ENCODE assay signal across 8 mouse cellular contexts in genomic region chr5:122849521-122850318, GRCm38 (mm10). TPM values are rescaled to one million over a fixed set of nuclear protein-coding genes. Genes with fewer than 3 reads are reported as not detected.
DNase-seq lines count a peak whose midpoint lies in the region; ATAC-seq and TF ChIP-seq lines count a peak whose summit lies in the region.

Gene Rnf34, plus strand, starts transcription at chr5:122850048.

- WGBS in hindbrain, embryonic 13.5 days = 1% methylated on average over 58 of the region's 61 CpGs

- peak; percentile 94 for ATAC-seq in Patski
- peak; percentile 99 for ATAC-seq in hindbrain, embryonic 13.5 days (ENCODE audit: low FRiP score)

- DNase-seq in Patski (ENCODE audit: low read depth, low spot score) = peak; percentile 85
- DNase-seq in cerebellum, postnatal 14 days = peak; percentile 98
- DNase-seq in frontal cortex, postnatal 14 days (ENCODE audit: low spot score in 2 of 2) = peak; percentile 94 to 95
- peak; percentile 86 for DNase-seq in layer of hippocampus, postnatal 25 days (ENCODE audit: extremely low spot score in 1 of 2, low spot score in 1 of 2)
- DNase-seq in lung, postnatal 25 days (ENCODE audit: low spot score) = peak; percentile 98
- DNase-seq in retina, embryonic 14.5 days (ENCODE audit: low spot score) = peak; percentile 99
- peak; percentile 98 for DNase-seq in thymus, postnatal 4 days

- no peaks in the 10 kb centered on the region for H3K9me3 ChIP-seq in hindbrain, embryonic 13.5 days

- H3K4me3 ChIP-seq in hindbrain, embryonic 13.5 days = peak within 1 kb of the TSS; percentile 90

- peak within 1 kb of the TSS; percentile 99 for H3K9ac ChIP-seq in hindbrain, embryonic 13.5 days

- no peaks in the 10 kb centered on the region for H3K36me3 ChIP-seq in hindbrain, embryonic 13.5 days

- in situ Hi-C loops in Patski (cut with MboI; ENCODE audit: low pct_unique_long_range_greater_than_20kb) = no loop called here

- peak within 1 kb of the TSS; percentile 97 for H3K27ac ChIP-seq in hindbrain, embryonic 13.5 days

- CTCF ChIA-PET in Patski (lab: Charles Lee) = interaction anchor here (1.1 kb wide), 1 partner anchor 20 kb away, joined by 5 read pairs; no protein-coding TSS in a partner anchor

- POLR2A ChIA-PET in Patski (lab: Charles Lee) = interaction anchor here (0.6 to 1.4 kb wide), 4 partner anchors 12 to 358 kb away, joined by 3 to 4 read pairs (median 4); no protein-coding TSS in a partner anchor

- TF ChIP-seq CTCF in Patski (IDR thresholded peaks at IDR 0.05) = no peak

- no peaks in the 10 kb centered on the region for H3K27me3 ChIP-seq in Patski
- no peaks in the 10 kb centered on the region for H3K27me3 ChIP-seq in hindbrain, embryonic 13.5 days

- H3K4me1 ChIP-seq in hindbrain, embryonic 13.5 days (replicated peaks) = peaks cover 31% of the 10 kb centered on the region

- peak within 1 kb of the TSS; percentile 93 for H3K4me2 ChIP-seq in hindbrain, embryonic 13.5 days

RNA-seq across cellular contexts. Expression of gene Rnf34, which starts in this region (rescaled TPM):
- polyA plus RNA-seq in Patski (2021) = 38.1 TPM
- polyA plus RNA-seq in hindbrain, embryonic 13.5 days (2015; fragmentation: Nextera tagmentation; extraction: Ambion mirVana) = 48.4 and 50.6 TPM in 2 replicates
- total RNA-seq in layer of hippocampus, postnatal 25 days (2021) = 10 to 100 TPM; 58.0 TPM

Comparison
In these comparisons a context has a peak if more than half of its experiments do, and no peak if none do; other contexts are left out.
1. Peak in every context shown above with its lines: DNase-seq, ATAC-seq, H3K4me3 ChIP-seq and H3K27ac ChIP-seq.